Mouse (Mus musculus): ENCODE measurements at regions not wholly inside any gene's neighbourhood (a gene's known extent, or its start where the extent isn't known, plus 50 kb on each side); places are given as distances from the start of the nearest gene placed in this dataset.
A peak's percentile ranks its signal among the peaks of the same experiment; 100 is the strongest.
"Not testable (repeated sequence)": the region's sequence is repeated elsewhere in the genome, so short reads cannot be mapped to it uniquely, and the experiment has no call there.

- DNase-seq = peak; percentile 23 to 29
- intact Hi-C loops (cut with DNase I) = no loop called here
These were observed 57.9 kb upstream of the Max start for GRCm38 (mm10) chr12:77019708-77020511.

GRCm38 (mm10) chr12:77019148-77019547 is 57.1 kb upstream of the Max start:
- intact Hi-C loops (cut with DNase I); DNase-seq: not testable (repeated sequence)

GRCm38 (mm10) chr12:77018373-77018772 is 56.4 kb upstream of the Max start:
- no peak for DNase-seq
- intact Hi-C loops (cut with DNase I) = no loop called here

- no peak for DNase-seq
- intact Hi-C loops (cut with DNase I) = no loop called here
These were observed 52.9 kb upstream of the Max start for GRCm38 (mm10) chr12:77014908-77015307.

Small RNA genes lying in the stretch of these regions (microRNA-seq; reads per million reads assigned to microRNA genes)
- gene Gm22696 = 0 reads per million in 2 experiments
